Mouse (Mus musculus) heart, postnatal 0 days (tissue): ENCODE measurements around the gene Ppp1r14c. TPM values are rescaled to one million over a fixed set of nuclear protein-coding genes. Genes with fewer than 3 reads are reported as not detected.

Experiments
- ATAC-seq: fragments of 200-750 bp; cut with Nextera tagmentation; 2 replicates; pipeline ENCODE4 v1.8.0; 2017; ENCODE audit warnings: low read depth, moderate number of reproducible peaks, moderate library complexity; ENCODE audit not compliant: insufficient read depth
- DNase-seq: peaks from one replicate; pipeline ENCODE4 v3.0.0-alpha.2; 2016; ENCODE audit warnings: low spot score
- H3K27ac ChIP-seq: fragments of 300-500 bp; sonication (generic); 2 replicates; pipeline ENCODE4 v1.5.1; 2014; ENCODE audit warnings: low read depth, mild to moderate bottlenecking
- H3K27me3 ChIP-seq: fragments of 300-500 bp; sonication (generic); 2 replicates; pipeline ENCODE4 v1.6.1; 2014; ENCODE audit warnings: low read length, mixed read lengths; ENCODE audit not compliant: control insufficient read depth, insufficient read depth
- H3K36me3 ChIP-seq: fragments of 300-500 bp; sonication (generic); replicated peaks from 2 replicates; pipeline ENCODE4 v1.6.1; 2014; ENCODE audit warnings: low read length, mixed read lengths; ENCODE audit not compliant: control insufficient read depth, insufficient read depth
- H3K4me1 ChIP-seq: fragments of 300-500 bp; sonication (generic); 2 replicates; pipeline ENCODE4 v1.6.1; 2014; ENCODE audit warnings: antibody characterized with exemption; ENCODE audit not compliant: control insufficient read depth, insufficient read depth
- H3K4me2 ChIP-seq: fragments of 300-500 bp; sonication (generic); 2 replicates; pipeline ENCODE4 v1.6.1; 2014; ENCODE audit warnings: low read depth, mild to moderate bottlenecking, low read length, moderate library complexity
- H3K4me3 ChIP-seq: fragments of 300-500 bp; sonication (generic); 2 replicates; pipeline ENCODE4 v1.5.1; 2014; ENCODE audit warnings: low read depth, low read length
- H3K9ac ChIP-seq: fragments of 300-500 bp; sonication (generic); replicated peaks from 2 replicates; pipeline ENCODE4 v1.6.1; 2014; ENCODE audit warnings: low read depth, low read length, mixed read lengths
- H3K9me3 ChIP-seq: fragments of 300-500 bp; sonication (generic); replicated peaks from 2 replicates; pipeline ENCODE4 v1.6.1; 2016; ENCODE audit warnings: low read length; ENCODE audit not compliant: control insufficient read depth
- CTCF ChIP-seq: IDR thresholded peaks from 2 replicates; pipeline ENCODE4 v1.5.1; 2016; ENCODE audit warnings: antibody characterized with exemption, control low read depth, low read depth
- EP300 ChIP-seq: IDR thresholded peaks from 2 replicates; pipeline ENCODE4 v1.6.1; 2016; ENCODE audit warnings: antibody characterized with exemption, low read depth
- WGBS: fragments of 180-500 bp; shearing (Covaris S2); extraction: QIAGEN DNeasy Blood & Tissue Kit; methylation state at CpG from one replicate; pipeline ENCODE4 v1.1.7; 2014; 5-methylcytosine and 5-hydroxymethylcytosine counted together
- polyA plus RNA-seq: library from polyadenylated mRNA; unstranded; fragments of >200 nt; fragmentation: Nextera tagmentation; extraction: Ambion mirVana; gene quantifications from 2 replicates; pipeline ENCODE4 v1.2.1, GENCODE M21; 2015
- total RNA-seq: library from RNA; depleted of rRNA; stranded (reverse); fragments of >200 nt; gene quantifications from 2 replicates; pipeline ENCODE4 v1.2.3, GENCODE M21; 2014; ENCODE audit warnings: low replicate concordance

Ppp1r14c gene
- total and polyA plus RNA-seq, 2 experiments from 2014 or later: 269 to 325 TPM

DNA sequence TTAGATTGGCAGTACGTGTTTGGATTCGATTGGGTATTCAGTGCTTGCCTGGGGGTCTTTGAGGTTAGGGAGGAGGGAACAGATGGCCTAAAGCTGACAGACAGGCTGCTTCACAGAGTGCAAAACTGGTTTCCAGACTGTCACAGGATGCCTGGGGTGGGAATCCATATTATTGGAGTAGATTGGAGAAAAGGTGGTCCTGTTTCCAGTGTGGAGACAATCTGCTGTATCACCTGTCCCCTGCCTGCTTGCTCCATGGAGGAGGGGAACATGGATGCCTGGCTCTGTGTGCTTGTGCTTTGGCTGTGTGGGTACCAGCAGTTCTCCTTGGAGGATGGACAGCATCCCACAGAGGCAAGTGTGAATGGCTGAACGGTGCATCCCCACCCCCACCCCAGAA lies 45.4 kb downstream of the Ppp1r14c start:
- no peak for TF ChIP-seq CTCF
- no peak for TF ChIP-seq EP300
- Histone ChIP-seq H3K4me2 (no peak overlapping the region), H3K9ac (no peak overlapping the region), H3K36me3 (no peaks in the 10 kb centered on the region), H3K27ac (peak overlapping the region; percentile 16; the same call in 1 of the 2 replicates), H3K4me3 (no peak overlapping the region), H3K27me3 (no peaks in the 10 kb centered on the region), H3K9me3 (no peaks in the 10 kb centered on the region), H3K4me1 (peaks cover 72% of the 10 kb centered on the region)
- 44% methylated on average over 3 of the region's 3 CpGs for WGBS
- DNase-seq (no peak), ATAC-seq (no peak)

DNA sequence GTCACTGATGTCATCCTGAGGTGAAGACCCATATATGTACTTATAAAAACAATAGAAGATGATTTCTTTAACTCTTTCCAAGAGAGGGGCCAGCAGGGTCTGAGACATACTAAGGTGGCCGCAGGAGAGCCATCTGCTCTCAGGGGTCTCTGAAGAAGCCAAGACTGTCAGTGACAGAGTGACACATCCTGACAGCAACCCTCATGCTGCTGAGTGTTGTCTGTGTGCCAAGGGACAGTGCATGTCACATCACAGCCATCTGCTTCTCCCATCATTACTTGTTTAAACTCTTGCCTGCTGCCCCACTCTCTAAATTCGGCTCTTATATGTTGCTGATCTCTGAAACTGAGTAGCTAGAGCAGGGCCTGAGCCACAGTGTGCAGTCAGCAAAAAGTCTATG lies 45.8 kb downstream of the Ppp1r14c start:
- Histone ChIP-seq H3K27ac (no peak overlapping the region; the same call in 1 of the 2 replicates), H3K36me3 (no peaks in the 10 kb centered on the region), H3K27me3 (no peaks in the 10 kb centered on the region), H3K4me1 (peaks cover 72% of the 10 kb centered on the region), H3K9me3 (no peaks in the 10 kb centered on the region), H3K4me2 (no peak overlapping the region), H3K4me3 (no peak overlapping the region), H3K9ac (no peak overlapping the region)
- ATAC-seq (no peak), DNase-seq (no peak)
- TF ChIP-seq CTCF: no peak
- TF ChIP-seq EP300: no peak
- WGBS: 57% methylated on average over 2 of the region's 2 CpGs

DNA sequence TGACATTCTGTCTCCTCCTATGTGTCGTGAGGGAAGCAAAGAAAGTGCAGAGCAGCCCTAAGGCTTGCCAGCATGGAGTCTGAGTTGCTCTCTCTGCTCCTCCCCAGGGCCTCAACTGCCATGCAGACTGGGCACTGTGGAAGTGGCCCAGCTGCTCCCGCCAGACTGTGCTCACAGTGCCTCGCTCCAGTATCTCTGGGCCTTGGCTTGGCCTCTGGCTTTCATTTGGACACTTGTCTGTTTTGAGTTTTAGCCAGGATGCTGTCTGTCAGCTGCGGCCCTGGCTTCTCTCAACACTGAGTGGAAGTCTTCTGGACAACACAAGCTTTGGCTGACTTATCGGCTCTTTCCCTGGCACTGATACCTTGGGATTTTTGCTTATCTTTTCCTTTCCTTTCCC lies 49.0 kb downstream of the Ppp1r14c start:
- ATAC-seq (peak; percentile 82), DNase-seq (peak; percentile 81)
- no peaks in the 10 kb centered on the region for H3K27me3 ChIP-seq
- H3K4me3 ChIP-seq: no peak overlapping the region
- H3K9ac ChIP-seq: 0 out of 2 replicates have a peak overlapping the region, but pooled peaks have one; percentile 16
- peak; percentile 86; the same call in 1 of the 2 replicates for TF ChIP-seq EP300
- TF ChIP-seq CTCF: no peak
- H3K9me3 ChIP-seq: no peaks in the 10 kb centered on the region
- H3K4me1 ChIP-seq: peaks cover 84% of the 10 kb centered on the region
- peak overlapping the region; percentile 31 for H3K4me2 ChIP-seq
- peak overlapping the region; percentile 91 for H3K27ac ChIP-seq
- 16% methylated on average over 5 of the region's 5 CpGs for WGBS
- H3K36me3 ChIP-seq: no peaks in the 10 kb centered on the region

DNA sequence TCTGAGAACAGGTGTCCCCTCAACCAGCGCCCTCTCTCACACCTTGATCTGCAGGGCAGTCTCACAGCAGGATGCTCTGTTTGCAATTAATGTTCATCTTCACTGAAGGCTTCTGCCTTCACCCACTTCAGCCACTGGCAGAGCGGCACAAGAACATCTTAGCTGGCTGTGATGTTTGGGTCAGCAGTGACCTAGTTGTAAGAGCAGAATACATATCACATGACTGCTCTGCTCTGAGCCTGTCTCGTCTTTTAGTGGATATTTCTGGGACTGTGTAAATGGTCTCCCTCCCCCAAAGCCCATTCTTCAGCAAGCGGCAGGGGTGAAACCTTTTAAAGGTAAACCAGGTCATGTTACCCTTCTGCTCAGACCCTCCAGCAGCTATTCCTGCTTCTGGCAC lies 50.7 kb downstream of the Ppp1r14c start:
- H3K9me3 ChIP-seq: no peaks in the 10 kb centered on the region
- H3K9ac ChIP-seq: no peak overlapping the region
- DNase-seq: no peak
- no peaks in the 10 kb centered on the region for H3K36me3 ChIP-seq
- H3K4me3 ChIP-seq: no peak overlapping the region
- peak overlapping the region; percentile 6; the same call in 1 of the 2 replicates for H3K4me2 ChIP-seq
- peak overlapping the region; percentile 91 for H3K27ac ChIP-seq
- ATAC-seq: peak; percentile 17; the same call in 1 of the 2 replicates
- no peaks in the 10 kb centered on the region for H3K27me3 ChIP-seq
- TF ChIP-seq CTCF (no peak), EP300 (no peak; the same call in 1 of the 2 replicates)
- WGBS: 40% methylated on average over 4 of the region's 4 CpGs
- H3K4me1 ChIP-seq: peaks cover 89% of the 10 kb centered on the region

DNA sequence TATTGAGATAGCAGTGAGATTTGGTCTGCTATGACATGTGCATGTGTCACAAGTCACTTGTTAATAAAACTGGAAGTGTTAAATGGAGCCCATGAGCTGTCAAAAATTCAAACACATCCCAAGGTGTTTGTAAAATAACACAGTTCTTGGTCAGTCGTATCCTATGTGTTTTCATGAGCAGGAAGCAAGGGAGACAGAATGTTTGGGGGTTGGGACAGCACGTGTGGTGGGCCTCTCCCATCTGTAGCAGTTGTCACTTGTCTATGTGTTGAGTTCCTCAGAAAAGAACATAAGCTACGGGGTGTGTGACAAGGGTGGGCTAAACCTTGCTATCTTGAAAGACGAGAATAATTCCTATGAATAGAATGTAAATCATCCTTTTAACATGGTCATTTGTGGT lies 51.6 kb downstream of the Ppp1r14c start:
- no peaks in the 10 kb centered on the region for H3K27me3 ChIP-seq
- TF ChIP-seq CTCF: no peak
- TF ChIP-seq EP300: peak; percentile 39; the same call in 1 of the 2 replicates
- H3K36me3 ChIP-seq: no peaks in the 10 kb centered on the region
- peak overlapping the region; percentile 91 for H3K27ac ChIP-seq
- no peak overlapping the region for H3K4me3 ChIP-seq
- no peak overlapping the region for H3K9ac ChIP-seq
- ATAC-seq: peak; percentile 42
- H3K9me3 ChIP-seq: no peaks in the 10 kb centered on the region
- no peak overlapping the region for H3K4me2 ChIP-seq
- 22% methylated on average over 4 of the region's 4 CpGs for WGBS
- DNase-seq: peak; percentile 67
- peaks cover 81% of the 10 kb centered on the region for H3K4me1 ChIP-seq

DNA sequence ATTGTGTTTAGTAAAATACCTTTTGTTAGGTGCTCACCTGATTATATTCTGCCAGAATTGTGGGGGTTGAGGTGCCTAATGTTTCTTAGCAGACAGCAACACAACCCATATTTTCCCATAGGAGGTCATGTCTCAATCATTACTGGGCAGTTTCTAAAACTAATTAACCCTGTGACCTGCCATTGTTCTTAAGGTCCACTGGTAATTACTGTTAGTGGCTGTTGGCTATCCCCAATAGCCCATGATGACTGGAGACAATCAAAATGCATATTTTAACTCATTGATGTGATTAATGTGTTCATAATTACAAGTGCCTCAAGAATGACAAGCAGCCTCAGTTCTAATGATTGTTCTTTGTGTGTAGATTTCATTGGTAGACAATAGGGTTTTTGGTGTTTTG lies 58.2 kb downstream of the Ppp1r14c start:
- no peaks in the 10 kb centered on the region for H3K9me3 ChIP-seq
- H3K4me2 ChIP-seq: no peak overlapping the region
- TF ChIP-seq EP300: no peak
- TF ChIP-seq CTCF: no peak
- peaks cover 42% of the 10 kb centered on the region for H3K4me1 ChIP-seq
- no peak overlapping the region for H3K4me3 ChIP-seq
- H3K9ac ChIP-seq: no peak overlapping the region
- ATAC-seq (no peak), DNase-seq (no peak)
- no peak overlapping the region for H3K27ac ChIP-seq
- H3K27me3 ChIP-seq: no peaks in the 10 kb centered on the region
- H3K36me3 ChIP-seq: peaks cover 6% of the 10 kb centered on the region; the same call in 1 of the 2 replicates
